Mouse (Mus musculus) layer of hippocampus, adult 18-20 months (tissue): ENCODE data around the gene Btbd2. TPM values are rescaled to one million over a fixed set of nuclear protein-coding genes. Genes with fewer than 3 reads are reported as not detected.
"Not testable (repeated sequence)": the region's sequence is repeated elsewhere in the genome, so short reads cannot be mapped to it uniquely, and the experiment has no call there.

Source experiments
- DNase-seq, 2 experiments: peaks; one replicate each; pipeline ENCODE4 v3.0.0; 2022; ENCODE audit warnings: low spot score in 2 of 2
- total RNA-seq, 2 experiments: library from RNA; stranded (reverse); gene quantifications; 2 replicates each; pipeline ENCODE4 v1.2.3; 2021

The Btbd2 gene
- total RNA-seq, 2 experiments from 2014 or later: 110 to 114 TPM

DNA sequence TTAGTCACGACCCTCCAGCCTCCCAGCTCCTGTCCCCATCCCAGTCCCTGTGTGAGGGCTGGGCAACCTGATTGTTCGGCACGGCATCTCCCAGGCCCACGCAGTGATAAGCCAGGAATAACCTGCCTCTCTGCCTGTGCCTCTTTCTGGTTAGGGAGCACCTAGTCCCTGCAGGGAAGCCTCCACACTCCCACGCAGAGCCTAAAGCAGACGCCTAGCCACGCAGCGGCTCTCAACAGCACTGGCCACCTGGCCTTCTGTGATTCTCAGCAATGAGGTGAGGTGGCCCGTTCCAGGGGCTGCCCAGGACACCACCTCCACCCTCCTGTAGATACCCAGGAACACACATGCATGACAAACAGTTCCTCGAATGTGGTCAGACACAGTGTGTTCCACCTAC lies 6.5 kb downstream of the Btbd2 start:
- no peak for DNase-seq

- DNase-seq: not testable (repeated sequence)
Observed at GRCm38 (mm10) chr10:80649910-80650309, 7.0 kb downstream of the Btbd2 start.

DNA sequence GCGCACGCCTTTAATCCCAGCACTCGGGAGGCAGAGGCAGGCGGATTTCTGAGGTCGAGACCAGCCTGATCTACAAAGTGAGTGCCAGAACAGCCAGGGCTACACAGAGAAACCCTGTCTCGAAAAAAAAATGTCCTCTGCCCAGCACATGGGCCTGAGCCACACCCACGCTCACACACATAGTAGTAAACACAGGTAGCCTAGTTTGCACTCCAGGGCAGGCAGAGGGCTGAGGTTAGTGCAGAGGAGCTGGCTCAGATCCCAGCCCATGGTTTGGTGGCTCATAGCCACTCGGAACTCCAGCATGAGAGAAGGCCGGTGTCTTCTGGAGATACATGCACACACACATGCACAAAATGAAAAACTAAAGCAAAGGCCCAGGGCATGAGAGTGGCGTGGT lies 9.9 kb downstream of the Btbd2 start:
- no peak for DNase-seq

GRCm38 (mm10) chr10:80635345-80635744 lies 21.5 kb downstream of the Btbd2 start:
- no peak for DNase-seq

DNA sequence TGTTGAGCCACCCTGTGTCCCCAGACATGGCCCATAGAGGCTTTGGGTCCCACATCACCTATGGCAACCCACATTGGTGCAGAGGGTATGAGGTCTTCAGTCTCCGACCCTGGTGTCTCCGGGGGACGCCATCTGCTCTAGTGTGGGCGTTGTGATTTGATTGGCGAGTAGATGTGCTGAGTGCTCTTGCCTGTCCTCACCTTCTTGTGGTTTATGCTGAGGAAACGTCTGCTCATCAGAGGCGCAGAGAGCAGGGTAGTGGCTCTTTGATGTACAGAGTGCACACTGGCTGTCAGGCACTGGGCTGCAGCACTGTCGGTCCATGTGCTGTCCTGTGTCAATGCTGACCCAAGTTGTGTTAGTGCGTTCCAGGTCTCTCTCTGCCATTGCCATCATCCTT lies 27.9 kb downstream of the Btbd2 start:
- no peak for DNase-seq

GRCm38 (mm10) chr10:80627685-80628084 lies 29.2 kb downstream of the Btbd2 start:
- no peak for DNase-seq

DNA sequence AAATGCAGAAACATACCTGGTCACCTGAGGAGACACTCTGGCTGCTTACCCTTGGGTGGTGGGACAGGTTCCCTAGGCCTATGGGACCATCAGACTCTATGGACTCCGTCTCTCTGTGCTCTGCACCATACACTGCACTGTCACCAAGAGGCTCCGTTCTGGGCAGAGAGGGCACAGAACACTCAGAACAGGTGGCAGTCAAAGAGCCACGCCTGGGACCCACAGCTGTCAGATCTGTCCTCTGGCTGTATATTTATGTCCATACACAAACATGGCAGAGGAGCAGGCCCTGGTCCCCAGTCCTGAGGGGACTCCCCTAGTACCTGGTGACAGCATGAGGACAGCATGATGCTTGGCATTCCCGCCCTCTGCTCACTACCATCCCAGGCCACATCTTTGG lies 31.1 kb downstream of the Btbd2 start:
- no peak for DNase-seq

GRCm38 (mm10) chr10:80623457-80624191 lies 33.2 kb downstream of the Btbd2 start:
- peak in 1 of 2 experiments; percentile 62 for DNase-seq

DNA sequence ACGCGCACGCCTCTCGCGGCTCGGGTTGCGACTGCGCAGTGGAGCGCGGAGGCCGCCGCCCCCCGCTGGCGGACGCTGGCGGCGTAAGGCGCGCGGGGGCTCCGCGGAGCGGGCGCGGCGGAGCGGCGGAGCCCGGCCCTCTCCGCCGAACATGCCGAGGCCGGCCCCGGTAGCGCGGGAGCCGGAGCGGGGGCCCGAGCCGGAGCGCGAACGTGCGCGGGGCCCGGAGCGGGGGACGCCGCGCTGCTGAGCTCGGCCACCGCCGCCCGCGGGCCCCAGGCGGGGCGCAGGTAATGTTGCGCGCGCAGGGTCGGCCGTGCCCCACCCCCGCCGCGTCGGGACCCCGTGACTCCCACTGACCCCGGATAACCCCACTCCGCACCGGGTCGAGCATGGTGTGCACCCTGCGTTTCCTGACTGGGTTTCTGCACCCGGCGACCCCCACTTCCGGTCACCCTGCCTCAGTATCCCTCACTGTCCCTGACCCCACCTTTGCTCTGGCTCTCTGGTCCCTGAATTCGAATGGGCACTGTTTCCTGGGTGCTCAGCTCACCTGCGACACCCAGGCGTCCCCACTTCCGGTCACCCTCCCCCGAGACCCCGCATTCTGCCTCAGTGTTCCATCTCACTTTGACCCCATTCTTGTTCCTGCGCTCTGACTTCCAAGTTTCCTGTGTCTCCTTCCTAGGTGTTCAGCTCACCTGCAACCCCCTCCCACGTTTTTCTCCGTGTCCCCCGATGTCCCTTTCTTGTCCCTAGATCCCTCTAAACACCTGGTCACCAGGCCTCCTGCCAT lies 34.0 kb downstream of the Btbd2 start, which contains the start of gene Csnk1g2:
Gene Csnk1g2 (plus strand): TSS at position 178 of the 796 bp plus-strand sequence.
- DNase-seq: peak in 1 of 2 experiments; percentile 53

GRCm38 (mm10) chr10:80621940-80622660 lies 34.8 kb downstream of the Btbd2 start:
- DNase-seq: peak; percentile 99 to 100

- DNase-seq: no peak
Observed at GRCm38 (mm10) chr10:80621690-80621939, 35.3 kb downstream of the Btbd2 start.

- no peak for DNase-seq
Observed at GRCm38 (mm10) chr10:80620796-80621689, 35.8 kb downstream of the Btbd2 start.

GRCm38 (mm10) chr10:80620365-80620764 lies 36.5 kb downstream of the Btbd2 start:
- DNase-seq: no peak

- no peak for DNase-seq
Observed at GRCm38 (mm10) chr10:80619465-80620244, 37.2 kb downstream of the Btbd2 start.

DNA sequence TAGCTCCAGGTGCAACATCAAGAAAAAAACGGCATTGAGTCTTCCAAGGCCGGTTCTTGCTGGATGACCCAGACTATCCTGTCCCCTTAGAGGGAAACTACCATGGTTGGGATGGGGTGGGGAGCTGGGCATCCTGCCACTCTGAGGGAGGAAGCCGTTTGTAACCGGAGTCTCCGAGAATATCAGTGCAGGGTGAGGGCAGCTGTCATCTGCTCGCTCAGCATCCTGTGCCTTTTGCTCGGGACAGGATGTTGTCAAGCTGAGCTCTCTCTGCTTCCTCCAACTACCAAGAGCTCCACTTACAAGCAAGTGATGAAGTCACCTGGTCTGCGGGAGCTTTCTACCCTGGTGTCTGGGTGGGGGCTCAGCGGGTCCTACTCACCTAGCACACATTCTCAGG lies 38.7 kb downstream of the Btbd2 start:
- no peak for DNase-seq

- no peak for DNase-seq
Observed at GRCm38 (mm10) chr10:80614351-80614750, 42.5 kb downstream of the Btbd2 start.

DNA sequence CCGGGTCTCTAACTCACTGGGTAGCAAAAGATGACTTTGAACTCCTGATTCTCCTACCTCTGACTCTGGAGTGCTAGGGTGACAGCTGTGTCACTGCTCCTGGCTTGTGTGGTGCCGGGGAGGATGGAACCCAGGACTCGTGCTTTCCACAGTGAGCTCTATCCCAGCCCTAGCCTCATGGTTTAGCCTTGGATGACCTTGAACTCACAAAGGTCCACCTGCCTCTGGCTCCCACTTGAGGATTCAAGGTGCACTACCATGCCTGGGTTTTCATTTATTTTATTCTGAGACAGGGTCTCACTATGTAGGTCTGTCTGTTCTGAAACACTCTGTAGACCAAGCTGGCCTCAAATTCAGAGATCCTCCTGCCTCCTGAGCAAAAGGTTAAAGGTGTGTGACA lies 43.0 kb downstream of the Btbd2 start:
- DNase-seq: no peak

DNA sequence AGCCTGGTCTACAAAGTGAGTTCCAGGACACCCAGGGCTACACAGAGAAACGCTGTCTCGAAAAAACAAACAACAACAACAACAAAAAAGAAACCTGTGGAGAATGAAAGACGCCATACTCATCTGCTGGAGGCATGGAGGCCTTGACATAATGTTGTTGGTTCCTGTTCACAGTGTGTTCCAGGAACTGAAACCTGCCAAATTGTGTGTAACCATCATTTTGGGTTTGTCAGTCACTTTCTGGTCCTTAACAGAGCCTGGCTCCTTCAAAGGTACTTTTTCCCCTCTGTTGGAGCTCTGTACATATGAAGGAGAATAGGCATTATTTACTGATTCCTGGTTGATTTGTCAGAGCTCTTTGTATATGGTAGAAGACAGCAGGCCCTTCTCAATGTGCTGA lies 45.0 kb downstream of the Btbd2 start:
- DNase-seq: no peak

DNA sequence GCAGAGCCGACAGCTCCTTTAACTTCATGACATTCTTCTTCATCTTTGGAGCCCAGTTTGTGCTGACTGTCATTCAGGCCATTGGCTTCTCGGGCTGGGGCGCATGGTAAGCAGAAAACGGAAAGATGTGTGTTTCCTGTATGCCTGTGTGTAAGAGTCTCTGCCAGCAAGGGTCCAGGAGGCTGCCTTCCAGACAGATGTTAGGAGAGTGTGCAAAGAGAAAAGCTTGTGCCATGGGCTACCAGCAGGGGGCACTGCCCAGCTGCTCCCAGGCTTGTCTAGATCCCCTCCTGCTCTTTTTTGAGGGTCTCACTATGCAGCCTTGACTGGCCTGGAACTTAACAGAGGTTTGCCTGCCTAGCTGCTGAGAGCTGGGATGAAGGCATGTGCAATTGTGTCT lies 45.8 kb downstream of the Btbd2 start:
- peak in 1 of 2 experiments; percentile 40 for DNase-seq

DNA sequence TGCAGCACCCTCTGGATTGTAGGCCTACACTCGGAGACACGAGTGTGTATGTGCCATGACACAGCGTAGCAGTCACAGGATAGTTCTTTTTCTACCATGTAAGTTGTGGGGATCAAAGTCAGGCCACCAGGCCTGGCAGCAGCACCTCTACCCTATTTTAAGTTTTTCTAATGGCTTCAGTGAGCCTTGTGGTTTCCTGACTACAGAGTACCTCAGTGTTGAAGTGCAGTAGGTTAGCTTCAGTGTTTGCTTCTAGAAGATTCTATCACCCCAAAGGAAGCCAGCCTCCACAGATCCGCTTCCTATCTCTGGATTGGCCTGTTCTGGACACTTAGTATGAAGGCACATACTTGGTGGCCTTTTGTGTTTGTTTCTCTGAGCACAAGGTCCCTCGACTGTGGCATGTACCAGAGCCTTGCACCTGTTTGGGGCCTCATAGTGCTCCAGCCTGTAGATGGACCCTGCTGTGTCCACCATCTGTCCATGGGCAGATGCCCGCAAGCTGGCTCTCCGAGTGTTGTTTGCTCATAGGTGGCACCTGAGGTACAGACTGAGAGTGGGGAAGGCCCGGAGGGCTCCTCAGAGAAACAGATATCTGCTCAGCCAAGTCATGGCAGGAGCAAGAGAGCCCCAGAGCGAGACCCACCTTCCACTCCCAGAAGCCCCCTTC lies 46.6 kb downstream of the Btbd2 start:
- DNase-seq: no peak
